Mouse (Mus musculus) neural tube, embryonic 13.5 days (tissue): ENCODE data around the gene Spata4. TPM values are rescaled to one million over a fixed set of nuclear protein-coding genes. Genes with fewer than 3 reads are reported as not detected.

ENCODE experiments used
- ATAC-seq: fragments of 200-750 bp; cut with Nextera tagmentation; 2 replicates; pipeline ENCODE4 v1.8.0; 2017; ENCODE audit warnings: low read depth, mild to moderate bottlenecking, moderate TSS enrichment, moderate library complexity
- H3K27ac ChIP-seq: fragments of 300-500 bp; sonication (generic); replicated peaks from 2 replicates; pipeline ENCODE4 v1.5.1; 2015; ENCODE audit warnings: moderate library complexity, mild to moderate bottlenecking, inconsistent platforms
- H3K27me3 ChIP-seq: fragments of 300-500 bp; sonication (generic); 2 replicates; pipeline ENCODE4 v1.6.1; 2015; ENCODE audit warnings: mild to moderate bottlenecking, inconsistent platforms
- H3K36me3 ChIP-seq: fragments of 300-500 bp; sonication (generic); 2 replicates; pipeline ENCODE4 v1.6.1; 2015; ENCODE audit warnings: mild to moderate bottlenecking, inconsistent platforms
- H3K4me1 ChIP-seq: fragments of 300-500 bp; sonication (generic); replicated peaks from 2 replicates; pipeline ENCODE4 v1.6.1; 2015; ENCODE audit warnings: inconsistent platforms
- H3K4me2 ChIP-seq: fragments of 300-500 bp; sonication (generic); 2 replicates; pipeline ENCODE4 v1.6.1; 2015; ENCODE audit warnings: inconsistent platforms, mild to moderate bottlenecking, moderate library complexity
- H3K4me3 ChIP-seq: fragments of 300-500 bp; sonication (generic); 2 replicates; pipeline ENCODE4 v1.5.1; 2015; ENCODE audit warnings: mild to moderate bottlenecking, inconsistent platforms
- H3K9ac ChIP-seq: fragments of 300-500 bp; sonication (generic); 2 replicates; pipeline ENCODE4 v1.6.1; 2015; ENCODE audit warnings: moderate library complexity, mild to moderate bottlenecking, inconsistent platforms
- H3K9me3 ChIP-seq: fragments of 300-500 bp; sonication (generic); 2 replicates; pipeline ENCODE4 v1.6.1; 2016; ENCODE audit warnings: inconsistent platforms
- WGBS: fragments of 180-500 bp; shearing (Covaris S2); methylation state at CpG from one replicate; pipeline ENCODE4 v1.1.7; 2015; 5-methylcytosine and 5-hydroxymethylcytosine counted together
- polyA plus RNA-seq: library from polyadenylated mRNA; unstranded; fragments of >200 nt; fragmentation: Nextera tagmentation; extraction: Ambion mirVana; gene quantifications from 2 replicates; pipeline ENCODE4 v1.2.1, GENCODE M21; 2015

Gene Spata4
- not detected in 2 replicates for polyA plus RNA-seq

DNA sequence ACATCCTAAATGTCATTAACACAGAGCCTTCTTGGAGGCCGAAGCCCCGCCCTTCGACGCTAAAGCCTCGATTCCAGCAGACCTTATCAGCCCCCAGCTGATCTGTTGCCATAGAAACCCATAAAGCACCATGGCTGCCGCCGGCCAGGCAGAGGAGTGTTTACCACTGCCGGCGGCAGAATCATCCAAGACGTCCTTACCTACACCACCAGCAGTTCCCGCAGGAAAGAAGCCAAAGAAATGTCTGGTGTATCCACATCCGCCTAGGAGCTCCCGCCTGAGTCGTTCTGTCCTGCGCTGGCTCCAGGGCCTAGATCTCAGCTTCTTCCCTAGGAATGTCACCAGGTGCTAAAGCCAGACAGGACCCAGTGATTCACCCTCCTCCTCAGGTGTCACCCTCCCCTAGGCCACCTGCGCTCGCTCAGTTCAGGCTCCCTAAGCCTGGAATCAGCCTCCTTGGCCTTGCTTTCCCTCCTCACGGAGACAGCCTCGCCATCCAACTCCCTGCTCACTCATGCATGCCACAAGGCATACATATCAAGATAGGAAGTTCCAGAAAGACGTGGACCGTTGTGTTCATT is at the start of gene Spata4:
Gene Spata4 (plus strand): TSS at position 111 of the 581 bp plus-strand sequence.
- Histone ChIP-seq H3K9me3 (no peaks in the 10 kb centered on the region), H3K4me2 (peak within 1 kb of the TSS; percentile 57), H3K36me3 (no peaks in the 10 kb centered on the region), H3K4me3 (peak within 1 kb of the TSS; percentile 35), H3K27ac (peak within 1 kb of the TSS; percentile 29; the same call in 1 of the 2 replicates), H3K27me3 (no peaks in the 10 kb centered on the region), H3K9ac (peak within 1 kb of the TSS; percentile 59), H3K4me1 (peaks cover 9% of the 10 kb centered on the region)
- 6% methylated on average over 21 of the region's 21 CpGs for WGBS
- ATAC-seq, result peak; percentile 91

DNA sequence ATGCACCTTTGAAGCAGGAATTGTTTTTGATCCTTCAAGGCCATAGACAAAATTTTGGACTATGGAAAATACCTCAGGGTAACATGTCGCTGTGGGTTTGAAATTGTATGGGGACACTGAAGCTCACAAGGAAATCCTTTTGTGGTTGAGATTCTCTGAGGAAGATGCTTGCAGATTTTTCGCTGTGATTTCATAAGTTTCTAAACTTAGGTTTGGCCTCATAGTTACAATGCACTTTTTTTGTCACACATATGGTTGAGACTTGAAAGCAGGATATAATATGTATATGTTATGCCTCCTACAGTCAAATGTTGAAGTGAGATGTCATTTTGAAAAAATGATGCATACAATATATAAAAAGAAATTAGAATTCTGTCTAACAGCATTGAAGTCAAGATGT is 45.7 kb upstream of the Spata4 start:
- WGBS, result 79% methylated on average over 2 of the region's 2 CpGs
- no peak overlapping the region for H3K4me2 ChIP-seq
- H3K9ac ChIP-seq, result no peak overlapping the region
- H3K4me3 ChIP-seq, result no peak overlapping the region
- H3K27me3 ChIP-seq, result no peaks in the 10 kb centered on the region
- H3K36me3 ChIP-seq, result no peaks in the 10 kb centered on the region
- no peaks in the 10 kb centered on the region for H3K9me3 ChIP-seq
- no peaks in the 10 kb centered on the region for H3K4me1 ChIP-seq
- H3K27ac ChIP-seq, result no peak overlapping the region
- ATAC-seq, result no peak

- no peak overlapping the region for H3K4me3 ChIP-seq
- H3K4me2 ChIP-seq, result no peak overlapping the region
- no peak overlapping the region for H3K9ac ChIP-seq
- H3K9me3 ChIP-seq, result no peaks in the 10 kb centered on the region
- H3K27ac ChIP-seq, result no peak overlapping the region
- 75% methylated on average over 4 of the region's 4 CpGs for WGBS
- no peaks in the 10 kb centered on the region for H3K4me1 ChIP-seq
- H3K27me3 ChIP-seq, result no peaks in the 10 kb centered on the region
- H3K36me3 ChIP-seq, result no peaks in the 10 kb centered on the region
- no peak for ATAC-seq
Observed at GRCm38 (mm10) chr8:54562137-54562536, 38.4 kb upstream of the Spata4 start.

- no peak for ATAC-seq
- 88% methylated on average over 1 of the region's 1 CpGs for WGBS
- H3K4me3 ChIP-seq, result no peak overlapping the region
- H3K4me2 ChIP-seq, result no peak overlapping the region
- no peaks in the 10 kb centered on the region for H3K27me3 ChIP-seq
- H3K9me3 ChIP-seq, result no peaks in the 10 kb centered on the region
- H3K36me3 ChIP-seq, result no peaks in the 10 kb centered on the region
- no peaks in the 10 kb centered on the region for H3K4me1 ChIP-seq
- H3K9ac ChIP-seq, result no peak overlapping the region
- H3K27ac ChIP-seq, result no peak overlapping the region
Observed at GRCm38 (mm10) chr8:54565181-54565580, 35.4 kb upstream of the Spata4 start.

- 88% methylated on average over 7 of the region's 7 CpGs for WGBS
- Histone ChIP-seq H3K9me3 (no peaks in the 10 kb centered on the region), H3K27me3 (no peaks in the 10 kb centered on the region), H3K36me3 (no peaks in the 10 kb centered on the region), H3K4me3 (no peak overlapping the region), H3K4me2 (no peak overlapping the region), H3K4me1 (no peaks in the 10 kb centered on the region), H3K27ac (no peak overlapping the region), H3K9ac (no peak overlapping the region)
- no peak for ATAC-seq
Observed at GRCm38 (mm10) chr8:54565603-54566260, 34.8 kb upstream of the Spata4 start.

DNA sequence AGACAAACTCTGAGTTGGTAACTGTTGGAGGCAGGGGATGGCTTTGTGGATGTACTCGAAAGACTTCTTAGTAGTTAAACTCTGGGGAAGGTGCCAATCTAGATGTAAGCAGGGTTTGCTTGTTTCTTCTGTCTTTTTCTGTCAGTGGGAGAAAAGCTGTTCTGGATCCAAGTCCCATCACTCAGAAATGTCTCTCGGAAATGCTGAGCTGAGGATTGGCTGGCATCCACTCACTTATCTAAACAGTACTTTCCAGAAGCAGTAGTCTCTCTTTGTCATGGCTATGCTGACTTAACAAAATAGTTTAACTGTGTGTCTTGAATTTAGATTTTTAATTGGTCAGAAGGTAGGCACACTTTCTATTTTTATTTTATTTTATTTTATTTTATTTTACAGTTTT is 33.4 kb upstream of the Spata4 start:
- no peaks in the 10 kb centered on the region for H3K4me1 ChIP-seq
- H3K27ac ChIP-seq, result no peak overlapping the region
- no peaks in the 10 kb centered on the region for H3K36me3 ChIP-seq
- H3K4me3 ChIP-seq, result no peak overlapping the region
- H3K9me3 ChIP-seq, result no peaks in the 10 kb centered on the region
- WGBS, result 79% methylated on average over 2 of the region's 2 CpGs
- no peak for ATAC-seq
- H3K9ac ChIP-seq, result no peak overlapping the region
- H3K27me3 ChIP-seq, result no peaks in the 10 kb centered on the region
- H3K4me2 ChIP-seq, result no peak overlapping the region

- H3K27me3 ChIP-seq, result no peaks in the 10 kb centered on the region
- no peak overlapping the region for H3K4me3 ChIP-seq
- whole genome bisulfite sequencing, result 76% methylated on average over 15 of the region's 15 CpGs
- H3K27ac ChIP-seq, result no peak overlapping the region
- H3K4me2 ChIP-seq, result no peak overlapping the region
- ATAC-seq, result no peak
- H3K36me3 ChIP-seq, result no peaks in the 10 kb centered on the region
- H3K4me1 ChIP-seq, result no peaks in the 10 kb centered on the region
- H3K9me3 ChIP-seq, result no peaks in the 10 kb centered on the region
- H3K9ac ChIP-seq, result no peak overlapping the region
Observed at GRCm38 (mm10) chr8:54570618-54571609, 29.7 kb upstream of the Spata4 start.

DNA sequence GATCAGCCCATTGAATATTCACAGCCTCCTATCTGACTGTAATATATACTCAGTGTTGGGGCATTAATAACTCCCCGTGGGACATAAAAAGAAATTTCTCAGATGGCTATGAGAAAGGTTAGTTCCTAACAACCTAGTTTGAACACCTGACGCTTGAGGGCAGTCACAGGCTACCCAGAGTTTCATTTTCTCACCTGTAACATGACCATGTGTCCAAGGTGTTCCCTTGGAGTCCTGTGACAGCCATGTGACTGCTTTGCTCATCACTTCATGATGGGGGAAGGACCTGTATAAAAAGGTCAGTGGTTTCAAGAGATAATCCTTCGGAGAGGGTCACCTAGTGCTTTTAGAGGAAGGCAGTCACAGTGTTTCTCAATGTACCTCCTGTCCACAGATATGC is 19.1 kb upstream of the Spata4 start:
- Histone ChIP-seq H3K27ac (no peak overlapping the region), H3K9me3 (no peaks in the 10 kb centered on the region), H3K9ac (no peak overlapping the region), H3K4me2 (no peak overlapping the region), H3K36me3 (no peaks in the 10 kb centered on the region), H3K4me1 (no peaks in the 10 kb centered on the region), H3K4me3 (no peak overlapping the region), H3K27me3 (no peaks in the 10 kb centered on the region)
- ATAC-seq, result no peak
- 88% methylated on average over 3 of the region's 3 CpGs for WGBS

GRCm38 (mm10) chr8:54582886-54583285 is 17.7 kb upstream of the Spata4 start:
- H3K9ac ChIP-seq, result no peak overlapping the region
- no peaks in the 10 kb centered on the region for H3K4me1 ChIP-seq
- no peak for ATAC-seq
- no peaks in the 10 kb centered on the region for H3K36me3 ChIP-seq
- no peak overlapping the region for H3K4me3 ChIP-seq
- peaks cover 6% of the 10 kb centered on the region; the same call in 1 of the 2 replicates for H3K9me3 ChIP-seq
- H3K4me2 ChIP-seq, result no peak overlapping the region
- WGBS, result 54% methylated on average over 1 of the region's 1 CpGs
- H3K27ac ChIP-seq, result no peak overlapping the region
- no peaks in the 10 kb centered on the region for H3K27me3 ChIP-seq

DNA sequence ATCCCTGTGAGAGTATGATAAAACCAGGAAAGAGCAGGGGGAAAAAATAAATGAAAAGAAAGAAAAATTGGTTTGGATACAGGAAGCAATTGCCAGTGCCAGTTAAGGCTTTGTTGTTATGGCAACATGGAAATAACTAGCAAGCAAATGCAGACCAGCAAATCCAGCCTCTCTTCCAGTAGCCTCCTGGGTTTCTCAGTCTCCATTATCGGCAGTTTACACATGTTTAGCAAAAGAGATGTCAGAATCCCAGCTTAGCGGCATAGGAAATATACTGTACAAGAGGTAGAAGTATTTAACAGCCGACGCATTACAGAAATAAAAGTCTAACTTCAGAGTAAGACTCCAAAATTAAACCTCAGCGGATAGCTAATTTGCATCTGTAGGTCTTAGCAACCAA is 5.9 kb upstream of the Spata4 start:
- 84% methylated on average over 5 of the region's 5 CpGs for WGBS

GRCm38 (mm10) chr8:54596051-54596450 is 4.5 kb upstream of the Spata4 start:
- H3K9ac ChIP-seq, result no peak overlapping the region
- H3K27me3 ChIP-seq, result no peaks in the 10 kb centered on the region
- H3K36me3 ChIP-seq, result no peaks in the 10 kb centered on the region
- no peaks in the 10 kb centered on the region for H3K9me3 ChIP-seq
- no peak overlapping the region for H3K4me3 ChIP-seq
- H3K4me1 ChIP-seq, result peaks cover 8% of the 10 kb centered on the region
- 36% methylated on average over 2 of the region's 2 CpGs for WGBS
- no peak overlapping the region for H3K4me2 ChIP-seq
- H3K27ac ChIP-seq, result no peak overlapping the region
- ATAC-seq, result peak; percentile 42

More for the DNA sequence above, 5.9 kb upstream of the Spata4 start:
- no peak overlapping the region for H3K4me2 ChIP-seq
- H3K27me3 ChIP-seq, result no peaks in the 10 kb centered on the region
- no peak overlapping the region for H3K4me3 ChIP-seq
- no peak for ATAC-seq
- H3K36me3 ChIP-seq, result no peaks in the 10 kb centered on the region
- H3K9me3 ChIP-seq, result no peaks in the 10 kb centered on the region
- H3K9ac ChIP-seq, result no peak overlapping the region
- H3K4me1 ChIP-seq, result no peaks in the 10 kb centered on the region
- H3K27ac ChIP-seq, result no peak overlapping the region

- Histone ChIP-seq H3K9ac (no peak overlapping the region), H3K4me2 (no peak overlapping the region), H3K4me1 (peaks cover 9% of the 10 kb centered on the region), H3K9me3 (no peaks in the 10 kb centered on the region), H3K36me3 (no peaks in the 10 kb centered on the region), H3K4me3 (no peak overlapping the region), H3K27me3 (no peaks in the 10 kb centered on the region), H3K27ac (no peak overlapping the region)
- ATAC-seq, result no peak
- 91% methylated on average over 2 of the region's 2 CpGs for WGBS
Observed at GRCm38 (mm10) chr8:54596940-54597339, 3.6 kb upstream of the Spata4 start.
